Mouse (Mus musculus) liver, adult 2 months (tissue): ENCODE results near the gene Glyctk. TPM values are rescaled to one million over a fixed set of nuclear protein-coding genes. Genes with fewer than 3 reads are reported as not detected.

ENCODE experiments used
- DNase-seq: peaks from one replicate; pipeline ENCODE4 v3.0.0-alpha.2; 2011; ENCODE audit warnings: low read depth, low spot score; ENCODE audit errors: extremely low read depth
- H3K27ac ChIP-seq: fragments of 200-500 bp; replicated peaks from 2 replicates; pipeline ENCODE4 v1.5.1; 2012; ENCODE audit warnings: low read depth, mild to moderate bottlenecking, control low read depth, inconsistent platforms, low read length; ENCODE audit not compliant: insufficient read depth
- H3K27me3 ChIP-seq: fragments of 200-500 bp; 2 replicates; pipeline ENCODE4 v1.6.1; 2012; ENCODE audit warnings: mild to moderate bottlenecking, moderate library complexity, low read length, inconsistent platforms; ENCODE audit not compliant: control insufficient read depth, insufficient read depth
- H3K36me3 ChIP-seq: fragments of 200-500 bp; 2 replicates; pipeline ENCODE4 v1.6.1; 2012; ENCODE audit warnings: low read length, inconsistent platforms; ENCODE audit not compliant: control insufficient read depth, insufficient read depth
- H3K4me1 ChIP-seq: fragments of 200-500 bp; 2 replicates; pipeline ENCODE4 v1.6.1; 2011; ENCODE audit warnings: low read length; ENCODE audit not compliant: control insufficient read depth, insufficient read depth
- H3K4me3 ChIP-seq: fragments of 200-500 bp; 2 replicates; pipeline ENCODE4 v1.5.1; 2011; ENCODE audit warnings: low read depth, mild to moderate bottlenecking, control low read depth, low read length, moderate library complexity; ENCODE audit not compliant: insufficient read depth
- H3K79me2 ChIP-seq: fragments of 200-500 bp; 2 replicates; pipeline ENCODE4 v1.6.1; 2012; ENCODE audit warnings: inconsistent platforms, mild to moderate bottlenecking, low read length, moderate library complexity; ENCODE audit not compliant: control insufficient read depth, insufficient read depth
- H3K9ac ChIP-seq: fragments of 200-500 bp; 2 replicates; pipeline ENCODE4 v1.6.1; 2012; ENCODE audit warnings: low read depth, mild to moderate bottlenecking, control low read depth, inconsistent platforms, low read length
- CTCF ChIP-seq: fragments of 200-500 bp; IDR thresholded peaks from 2 replicates; pipeline ENCODE4 v1.5.1; 2011; ENCODE audit warnings: low read depth, low read length, control low read depth
- POLR2A ChIP-seq: fragments of 200-500 bp; IDR thresholded peaks from 2 replicates; pipeline ENCODE4 v1.6.1; 2011; ENCODE audit warnings: low read length, control low read depth; ENCODE audit not compliant: insufficient read depth; ENCODE audit errors: extremely low read depth
- WGBS: fragments of 180-500 bp; shearing (Covaris S2); methylation state at CpG from one replicate; pipeline ENCODE4 v1.1.7; 2018; 5-methylcytosine and 5-hydroxymethylcytosine counted together
- polyA plus RNA-seq: library from polyadenylated mRNA; depleted of rRNA; stranded (reverse); fragments of >200 nt; gene quantifications from 2 replicates; pipeline ENCODE4 v1.2.3, GENCODE M21; 2012
- total RNA-seq: library from RNA; depleted of rRNA; stranded (reverse); fragments of >200 nt; gene quantifications from 2 replicates; pipeline ENCODE4 v1.2.3, GENCODE M21; 2014

Glyctk gene
- total and polyA plus RNA-seq, 2 experiments: 104 to 308 TPM

DNA sequence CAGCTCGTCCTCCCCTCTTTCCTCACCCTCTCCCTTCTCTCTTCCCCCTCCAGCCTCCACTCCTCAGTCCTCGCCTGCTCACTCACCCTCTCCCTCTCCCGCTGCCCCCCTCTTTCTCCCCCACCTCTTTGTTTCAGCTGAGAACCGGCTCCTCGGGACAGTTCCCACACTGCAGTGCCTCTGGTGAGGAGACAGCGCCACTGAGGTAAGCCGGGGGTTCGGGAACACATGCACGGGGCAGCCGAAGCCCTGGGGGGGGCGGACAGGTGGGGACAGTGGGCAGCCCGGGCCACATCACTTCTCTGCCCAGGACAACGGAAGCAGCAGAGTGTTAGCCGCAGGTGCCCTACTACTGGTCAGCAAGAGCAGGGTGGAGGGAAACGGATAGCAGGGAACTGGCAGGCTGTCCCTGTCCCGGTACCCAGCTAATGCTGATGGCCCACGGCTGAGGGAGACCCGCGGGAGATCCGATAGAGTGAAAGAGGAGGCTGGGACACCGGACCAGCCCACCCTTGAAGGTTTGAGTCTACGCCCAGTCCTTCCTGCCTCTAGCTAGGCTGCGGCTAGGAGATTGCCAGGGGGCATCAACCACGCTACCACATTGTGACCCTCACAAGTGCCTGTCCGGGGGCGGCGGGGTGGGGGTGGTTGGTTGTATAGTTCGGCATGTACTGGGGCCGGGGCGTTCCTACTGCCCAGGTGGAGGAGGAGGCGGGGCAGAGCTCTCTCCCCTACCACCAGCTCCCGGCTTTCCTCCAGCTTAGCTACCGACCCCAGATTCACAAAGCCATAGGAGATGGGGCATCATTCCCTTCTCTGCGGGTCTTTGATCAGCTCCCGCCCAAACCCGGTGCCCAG, 9.2 kb downstream of the Glyctk start:
- Histone ChIP-seq H3K27me3 (peaks cover 14% of the 10 kb centered on the region), H3K9ac (no peak overlapping the region), H3K27ac (no peak overlapping the region), H3K4me1 (no peaks in the 10 kb centered on the region), H3K79me2 (no peaks in the 10 kb centered on the region), H3K4me3 (no peak overlapping the region), H3K36me3 (no peaks in the 10 kb centered on the region)
- 4% methylated on average over 36 of the region's 36 CpGs for WGBS
- TF ChIP-seq POLR2A: no peak
- TF ChIP-seq CTCF: no peak
- DNase-seq: no peak

DNA sequence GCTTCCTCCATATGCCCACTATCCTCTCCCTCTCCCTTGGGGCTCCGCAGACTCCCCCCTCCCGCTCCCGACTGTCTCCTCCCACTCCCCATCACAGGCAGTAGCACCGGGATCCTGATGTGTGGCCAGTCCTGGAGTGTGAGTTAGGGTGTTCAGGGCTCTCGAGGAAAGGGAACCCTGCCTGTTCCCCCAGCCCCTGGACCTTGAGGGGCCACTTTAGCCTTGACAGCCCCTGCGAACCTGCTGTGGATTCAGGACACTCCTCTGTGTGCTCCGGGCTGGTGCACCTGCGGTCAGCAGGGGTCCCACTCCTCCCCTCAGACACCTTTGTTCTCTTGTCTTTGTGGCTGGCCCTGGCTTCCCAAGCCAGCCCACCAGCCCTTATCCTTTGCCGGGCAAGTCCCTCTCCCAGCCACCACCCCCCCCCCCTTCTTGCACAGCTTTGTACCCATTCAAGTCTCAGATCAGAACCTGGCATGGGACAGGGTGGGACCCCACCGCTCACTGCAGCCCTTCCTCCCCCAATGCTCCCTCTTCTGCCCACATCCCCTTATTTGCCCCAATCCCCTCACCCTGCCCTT, 10.0 kb downstream of the Glyctk start:
- Histone ChIP-seq H3K4me1 (no peaks in the 10 kb centered on the region), H3K27ac (no peak overlapping the region), H3K9ac (no peak overlapping the region), H3K27me3 (peaks cover 14% of the 10 kb centered on the region), H3K79me2 (no peaks in the 10 kb centered on the region), H3K36me3 (no peaks in the 10 kb centered on the region), H3K4me3 (no peak overlapping the region)
- no peak for DNase-seq
- WGBS: 11% methylated on average over 10 of the region's 10 CpGs
- TF ChIP-seq POLR2A: no peak
- TF ChIP-seq CTCF: no peak

DNA sequence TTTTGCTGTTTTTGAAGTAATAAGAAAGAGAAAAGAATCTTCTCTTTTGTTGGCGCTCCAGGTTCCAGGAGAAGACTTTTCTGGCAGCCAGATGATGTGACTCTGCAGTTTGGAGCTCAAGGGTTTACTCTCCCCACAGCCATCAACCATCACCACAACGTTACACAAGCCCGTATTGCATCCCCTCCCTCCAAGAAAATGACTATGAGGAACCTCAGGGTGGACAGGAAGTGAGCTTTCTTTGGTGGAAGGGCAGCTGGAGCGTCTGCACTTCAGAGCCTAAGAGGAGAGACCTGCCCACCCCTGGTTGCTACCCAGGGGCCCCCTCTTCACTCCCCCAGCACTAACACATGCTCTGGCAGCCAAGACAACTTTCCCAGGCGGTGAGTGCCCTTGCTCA, 10.7 kb downstream of the Glyctk start:
- H3K27me3 ChIP-seq: peaks cover 14% of the 10 kb centered on the region
- no peaks in the 10 kb centered on the region for H3K79me2 ChIP-seq
- no peaks in the 10 kb centered on the region for H3K36me3 ChIP-seq
- no peak overlapping the region for H3K4me3 ChIP-seq
- no peak for DNase-seq
- WGBS: 44% methylated on average over 5 of the region's 5 CpGs
- TF ChIP-seq CTCF (no peak), POLR2A (no peak)
- H3K27ac ChIP-seq: no peak overlapping the region
- no peak overlapping the region for H3K9ac ChIP-seq
- H3K4me1 ChIP-seq: no peaks in the 10 kb centered on the region

DNA sequence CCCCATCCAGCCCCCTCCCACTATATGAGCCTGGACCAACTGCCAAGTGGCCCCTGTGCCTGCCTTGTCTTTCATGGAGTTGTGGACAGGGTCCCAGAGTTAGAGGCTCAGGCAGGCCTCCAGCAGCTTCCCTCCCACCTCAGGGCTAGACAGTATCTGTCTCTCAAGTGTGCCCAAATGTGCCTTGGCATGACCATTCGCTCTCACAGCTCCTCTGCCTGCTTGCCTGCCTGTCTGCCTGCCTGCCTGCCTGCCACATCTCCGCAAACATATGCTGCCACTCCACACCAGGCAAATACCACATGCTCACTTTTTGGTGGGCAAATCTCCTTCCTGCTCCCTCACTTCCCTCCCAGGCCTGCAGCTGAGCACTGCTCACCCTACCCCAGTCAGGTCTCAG, 12.4 kb downstream of the Glyctk start:
- DNase-seq: no peak
- no peak for TF ChIP-seq CTCF
- TF ChIP-seq POLR2A: no peak
- WGBS: 89% methylated on average over 2 of the region's 2 CpGs

DNA sequence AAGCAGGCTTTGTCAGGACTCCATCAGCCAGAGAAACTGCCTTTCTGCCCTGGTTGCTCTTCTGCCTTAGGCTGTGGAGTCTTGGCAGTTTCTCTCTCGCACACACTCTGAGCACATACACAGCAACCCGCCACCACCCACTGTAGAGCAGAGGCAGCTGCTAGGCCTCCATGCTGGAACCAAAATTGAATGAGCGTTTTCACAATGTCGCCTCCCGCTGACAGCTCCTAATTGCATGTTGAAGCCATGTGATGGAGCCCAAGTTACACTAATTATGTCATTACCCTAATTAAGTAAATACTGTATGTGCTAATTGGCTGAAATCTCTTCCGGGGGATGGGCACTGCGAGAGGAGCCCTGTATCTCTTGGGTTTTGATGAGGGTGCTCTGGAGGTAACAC, 13.8 kb downstream of the Glyctk start:
- no peaks in the 10 kb centered on the region for H3K4me1 ChIP-seq
- H3K27me3 ChIP-seq: peaks cover 14% of the 10 kb centered on the region
- no peaks in the 10 kb centered on the region for H3K36me3 ChIP-seq
- TF ChIP-seq CTCF (no peak), POLR2A (no peak)
- H3K9ac ChIP-seq: no peak overlapping the region
- WGBS: 85% methylated on average over 7 of the region's 7 CpGs
- H3K79me2 ChIP-seq: no peaks in the 10 kb centered on the region
- no peak for DNase-seq
- no peak overlapping the region for H3K4me3 ChIP-seq
- H3K27ac ChIP-seq: no peak overlapping the region

More for the DNA sequence above, 12.4 kb downstream of the Glyctk start:
- no peaks in the 10 kb centered on the region for H3K36me3 ChIP-seq
- no peak overlapping the region for H3K4me3 ChIP-seq
- no peaks in the 10 kb centered on the region for H3K4me1 ChIP-seq
- H3K27ac ChIP-seq: no peak overlapping the region
- no peak overlapping the region for H3K9ac ChIP-seq
- H3K27me3 ChIP-seq: peaks cover 14% of the 10 kb centered on the region
- H3K79me2 ChIP-seq: no peaks in the 10 kb centered on the region

DNA sequence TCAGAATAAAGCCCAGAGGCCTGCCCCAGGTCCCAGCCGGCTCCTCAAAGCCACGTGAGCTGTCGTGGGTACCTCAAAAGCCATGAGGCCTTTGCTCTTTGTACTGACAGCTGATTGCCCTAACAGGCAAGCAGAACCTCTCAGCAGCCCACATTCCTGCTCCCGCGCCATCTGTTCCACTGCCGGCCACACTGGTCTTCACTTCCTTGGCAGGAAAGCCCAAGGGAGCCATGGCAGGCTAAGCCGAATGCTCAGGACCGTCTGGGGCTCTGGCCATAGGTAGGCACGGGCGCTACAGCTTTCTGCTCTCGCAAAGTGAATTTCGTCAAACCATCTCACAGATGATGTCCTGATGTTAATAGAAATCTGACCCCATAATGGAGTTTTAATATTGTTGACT, 16.0 kb downstream of the Glyctk start:
- Histone ChIP-seq H3K4me3 (no peak overlapping the region), H3K4me1 (peaks cover 6% of the 10 kb centered on the region), H3K27ac (no peak overlapping the region), H3K27me3 (no peaks in the 10 kb centered on the region), H3K79me2 (no peaks in the 10 kb centered on the region), H3K36me3 (no peaks in the 10 kb centered on the region), H3K9ac (no peak overlapping the region)
- TF ChIP-seq CTCF (no peak), POLR2A (no peak)
- DNase-seq: no peak
- 92% methylated on average over 12 of the region's 12 CpGs for WGBS
